Mouse (Mus musculus) A20 (cell line): ENCODE results near the gene Styk1.

ENCODE experiments used
- DNase-seq: peaks from one replicate; pipeline ENCODE4 v3.0.0-alpha.2; 2011; ENCODE audit warnings: low read depth, low spot score

Gene Styk1

GRCm38 (mm10) chr6:131369866-131370616 lies 16.6 kb upstream of the Styk1 start:
- DNase-seq = no peak

DNA sequence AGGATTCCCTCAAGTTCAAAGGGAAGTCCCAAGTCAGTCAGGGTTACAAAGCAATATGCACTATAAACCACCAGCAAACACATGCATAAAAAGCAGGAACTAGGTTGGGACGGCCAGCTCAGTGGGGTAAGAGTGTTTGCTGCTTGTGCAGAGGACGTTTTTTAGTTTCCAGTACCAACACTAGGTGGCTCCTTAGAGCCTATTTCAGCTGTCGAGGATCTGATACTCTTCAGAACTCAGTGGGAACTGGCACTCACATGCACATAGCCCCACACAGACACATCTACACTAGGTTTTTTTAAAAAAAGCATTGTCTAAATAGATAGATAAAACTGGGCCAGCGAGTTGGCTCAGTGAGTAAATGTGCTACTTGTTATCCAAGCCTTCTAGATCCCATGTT lies 13.7 kb upstream of the Styk1 start:
- DNase-seq = peak; percentile 34

- no peak for DNase-seq
These were observed 11.0 kb upstream of the Styk1 start for GRCm38 (mm10) chr6:131364353-131364752.

DNA sequence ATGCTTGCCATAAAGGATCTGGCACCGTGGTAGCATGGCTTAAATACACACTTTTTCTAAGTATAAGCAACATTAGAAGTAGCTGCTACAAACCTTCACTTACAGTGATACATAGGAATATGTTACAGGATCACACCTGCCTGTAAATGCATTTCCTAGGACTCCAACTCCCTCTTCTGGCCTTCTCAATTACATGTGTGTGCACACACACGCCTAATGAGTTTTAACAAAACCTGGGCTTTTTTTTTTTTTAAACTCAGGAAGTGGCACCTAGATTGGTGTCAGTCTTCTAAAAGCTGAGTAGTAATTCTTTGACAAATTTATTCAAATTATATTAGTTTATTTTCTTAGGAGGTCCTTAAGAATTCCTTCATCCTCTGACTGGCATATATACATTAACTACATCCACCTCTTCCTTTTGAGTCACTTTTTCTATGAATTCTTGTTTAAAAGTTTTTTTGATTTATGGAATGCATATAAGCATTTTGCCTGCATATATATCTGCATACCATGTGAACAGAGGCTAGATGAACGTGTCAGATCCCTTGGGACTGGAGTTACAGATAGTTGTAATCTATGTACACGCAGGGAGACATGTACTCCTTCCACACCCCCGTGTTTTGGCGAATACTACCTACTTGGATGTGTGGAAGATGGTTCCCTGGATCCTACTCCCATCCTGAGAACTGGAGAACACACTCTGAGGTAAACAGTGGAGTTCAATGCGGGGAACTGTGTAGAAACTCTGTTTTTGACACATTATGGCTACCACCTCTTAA lies 9.8 kb upstream of the Styk1 start:
- no peak for DNase-seq

DNA sequence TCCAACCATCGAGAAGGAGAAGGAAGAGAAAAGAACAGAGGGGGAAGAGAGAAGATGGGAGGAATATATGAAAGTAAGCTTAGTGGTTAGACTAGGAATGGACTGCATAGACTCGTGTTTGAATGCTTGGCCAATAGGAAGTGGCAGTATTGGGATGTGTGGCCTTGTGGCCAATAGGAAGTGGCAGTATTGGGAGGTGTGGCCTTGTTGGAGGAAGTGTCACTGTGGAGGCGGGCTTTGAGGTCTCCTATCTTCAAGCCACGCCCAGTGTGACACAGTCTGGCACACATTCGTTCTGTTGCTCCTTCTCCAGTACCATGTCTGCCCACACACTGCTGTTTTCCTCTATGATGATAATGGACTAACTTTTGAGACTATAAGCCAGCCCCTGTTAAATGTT lies 7.3 kb upstream of the Styk1 start:
- DNase-seq = peak; percentile 46

- no peak for DNase-seq
These were observed 6.1 kb upstream of the Styk1 start for GRCm38 (mm10) chr6:131359543-131359942.

GRCm38 (mm10) chr6:131354913-131355312 lies 1.5 kb upstream of the Styk1 start:
- no peak for DNase-seq

GRCm38 (mm10) chr6:131347026-131347425 lies 6.4 kb downstream of the Styk1 start:
- no peak for DNase-seq

GRCm38 (mm10) chr6:131344346-131344745 lies 9.1 kb downstream of the Styk1 start:
- DNase-seq = no peak

GRCm38 (mm10) chr6:131340082-131340481 lies 13.3 kb downstream of the Styk1 start:
- DNase-seq = no peak

- DNase-seq = no peak
These were observed 14.1 kb downstream of the Styk1 start for GRCm38 (mm10) chr6:131339309-131339708.

DNA sequence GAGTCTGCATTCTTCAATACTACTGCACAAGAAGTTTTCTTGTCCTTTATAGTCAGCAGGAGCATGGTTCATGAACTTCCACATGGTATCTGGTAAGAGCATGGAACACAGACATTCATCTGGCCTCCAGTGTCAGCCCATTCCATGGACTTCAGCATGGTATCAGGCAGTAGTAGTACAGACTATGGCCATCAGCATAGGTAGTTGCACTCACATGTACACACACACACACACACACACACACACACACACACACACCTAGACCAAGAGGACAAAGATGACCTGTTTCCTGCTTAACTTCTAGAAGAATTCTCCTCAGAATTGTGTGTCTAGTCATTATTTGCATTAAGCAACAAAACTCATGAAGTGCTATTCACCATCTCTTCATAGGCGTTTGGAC lies 14.6 kb downstream of the Styk1 start:
- DNase-seq = no peak

DNA sequence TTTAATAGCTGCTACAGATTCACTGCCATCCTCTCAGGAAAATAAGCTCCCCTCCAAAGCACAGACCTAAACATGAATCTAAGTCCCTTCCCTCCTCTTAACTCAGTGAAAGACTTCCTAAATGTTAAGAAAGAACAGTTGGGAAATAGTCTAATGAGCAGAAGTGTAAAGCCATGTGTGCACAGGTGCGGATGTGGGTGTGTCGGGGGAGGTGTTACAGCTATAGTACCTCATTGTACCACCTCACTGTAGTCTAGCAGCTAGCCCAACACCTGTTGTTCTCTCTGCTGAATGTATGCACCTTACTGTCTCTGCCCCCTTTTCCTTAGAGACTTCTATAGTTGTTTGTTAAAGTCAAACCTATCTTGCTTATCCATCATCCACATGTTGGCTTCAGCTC lies 26.3 kb downstream of the Styk1 start:
- no peak for DNase-seq

DNA sequence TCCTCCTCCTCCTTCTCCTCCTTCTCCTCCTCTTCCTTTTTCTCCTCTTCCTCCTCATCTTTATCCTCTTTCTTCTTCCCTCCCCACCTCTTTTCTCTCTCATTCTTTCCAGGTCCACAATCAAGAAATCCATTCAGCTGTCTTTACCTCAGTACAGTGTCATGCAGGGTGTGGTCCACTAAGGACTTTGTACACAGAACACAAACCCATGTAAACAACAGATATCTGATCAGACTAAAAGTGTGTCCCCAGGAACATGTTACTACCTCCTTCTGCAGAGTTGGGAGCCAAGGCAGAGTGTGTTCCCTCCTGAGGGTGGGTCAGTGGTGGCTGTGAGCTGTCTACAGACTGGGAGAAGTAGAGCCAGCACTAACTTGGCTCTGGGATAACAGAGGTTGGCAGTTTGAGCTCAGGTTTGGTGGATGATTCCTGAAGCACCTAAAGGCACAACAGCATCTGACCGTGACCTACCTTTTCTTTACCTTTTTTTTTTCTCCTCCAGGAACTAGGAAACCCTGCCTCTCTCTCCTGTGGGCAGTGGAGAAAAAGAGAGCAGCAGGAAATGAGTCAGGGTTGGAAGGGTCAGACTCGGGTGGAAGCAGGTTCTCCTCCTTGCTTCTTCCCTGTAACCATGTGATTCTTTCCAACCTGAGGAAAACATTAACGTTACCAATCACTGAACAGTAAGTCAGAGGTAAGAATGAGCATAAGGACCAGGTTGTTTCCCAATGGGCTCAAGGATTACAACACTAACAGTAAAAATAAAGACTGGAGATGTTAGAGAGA lies 31.4 kb downstream of the Styk1 start:
- no peak for DNase-seq

DNA sequence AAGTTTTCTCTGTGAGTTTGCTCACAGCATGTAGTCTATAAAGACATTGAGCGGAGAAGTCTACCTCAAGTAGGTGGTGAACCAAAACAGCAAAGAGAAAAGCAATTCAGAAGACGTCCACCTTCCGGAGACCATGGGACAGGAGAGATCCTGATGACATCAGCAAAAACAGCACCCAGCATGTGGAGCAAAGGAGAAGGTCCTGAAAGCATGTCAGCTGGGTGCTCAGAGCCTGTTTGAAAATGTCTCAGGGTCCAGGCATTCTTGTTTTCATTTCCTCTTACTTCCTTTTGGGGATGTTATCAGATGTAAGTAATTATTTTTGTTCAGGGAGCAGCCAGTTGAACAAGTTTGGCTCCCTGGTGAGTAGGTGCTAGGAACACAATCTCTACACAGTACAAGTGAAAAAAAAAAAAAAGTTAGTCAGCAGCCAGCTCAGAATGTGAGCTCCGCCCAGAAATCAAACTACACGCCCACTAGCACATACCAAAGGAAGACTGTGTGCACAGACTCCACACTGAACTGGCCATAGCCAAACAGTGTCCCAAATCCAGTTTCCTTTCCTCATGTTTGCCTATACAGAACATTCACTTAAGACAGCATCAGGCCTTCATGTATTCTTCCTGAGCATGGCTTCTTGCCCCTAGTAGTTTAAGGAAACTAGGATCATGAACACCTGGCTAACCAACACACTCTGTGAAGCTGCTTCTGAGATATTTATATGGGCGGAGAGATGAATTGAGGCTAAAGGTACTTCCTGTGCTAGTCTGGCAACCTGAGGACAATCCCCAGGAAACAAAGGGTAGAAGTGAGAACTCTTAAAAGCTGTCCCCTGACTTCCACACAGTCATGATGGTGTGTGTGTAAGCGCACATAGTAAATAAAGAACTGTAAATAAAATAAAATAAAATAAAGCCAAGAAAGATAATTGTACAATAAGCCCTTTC lies 37.0 kb downstream of the Styk1 start:
- peak; percentile 5 for DNase-seq

DNA sequence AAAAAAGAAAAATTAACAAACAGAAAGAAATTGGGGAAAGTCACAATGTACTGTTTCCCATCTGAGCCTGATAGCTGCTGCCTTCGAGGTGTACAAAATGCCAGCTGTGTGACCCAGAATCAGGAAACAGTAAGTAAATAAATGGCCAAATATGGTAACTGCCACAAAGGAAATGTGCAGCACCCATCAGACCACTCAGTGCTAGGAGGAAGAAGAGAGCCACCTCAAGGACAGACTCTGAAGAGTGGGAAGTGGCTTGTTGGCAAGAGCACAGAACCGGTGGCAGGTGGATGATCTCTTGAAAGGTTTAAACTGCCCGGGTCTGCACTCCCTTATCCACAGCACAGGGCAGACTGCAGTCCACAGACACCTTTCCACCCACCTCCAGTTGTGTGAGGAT lies 45.4 kb downstream of the Styk1 start:
- peak; percentile 22 for DNase-seq

DNA sequence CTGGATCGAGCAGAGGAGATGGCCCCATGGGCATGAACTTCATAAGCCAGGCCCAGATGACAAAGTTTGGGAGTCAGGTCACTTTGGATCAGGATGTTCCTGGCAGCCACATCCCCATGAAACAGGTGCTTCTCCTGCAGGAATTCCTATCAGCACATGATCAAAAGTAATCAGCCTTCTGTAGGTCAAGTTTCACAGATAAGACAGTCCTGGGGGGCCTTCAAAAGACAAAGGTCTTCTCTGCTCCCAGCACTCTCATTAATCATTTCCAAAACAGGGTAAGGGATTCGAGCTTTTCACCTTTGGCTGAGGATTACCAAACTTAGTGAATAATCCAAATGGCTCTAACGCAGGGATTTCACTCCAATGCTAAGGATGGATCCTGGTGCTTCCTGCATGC lies 48.6 kb downstream of the Styk1 start:
- DNase-seq = no peak

GRCm38 (mm10) chr6:131298531-131298930 lies 54.9 kb downstream of the Styk1 start:
- DNase-seq = no peak

DNA sequence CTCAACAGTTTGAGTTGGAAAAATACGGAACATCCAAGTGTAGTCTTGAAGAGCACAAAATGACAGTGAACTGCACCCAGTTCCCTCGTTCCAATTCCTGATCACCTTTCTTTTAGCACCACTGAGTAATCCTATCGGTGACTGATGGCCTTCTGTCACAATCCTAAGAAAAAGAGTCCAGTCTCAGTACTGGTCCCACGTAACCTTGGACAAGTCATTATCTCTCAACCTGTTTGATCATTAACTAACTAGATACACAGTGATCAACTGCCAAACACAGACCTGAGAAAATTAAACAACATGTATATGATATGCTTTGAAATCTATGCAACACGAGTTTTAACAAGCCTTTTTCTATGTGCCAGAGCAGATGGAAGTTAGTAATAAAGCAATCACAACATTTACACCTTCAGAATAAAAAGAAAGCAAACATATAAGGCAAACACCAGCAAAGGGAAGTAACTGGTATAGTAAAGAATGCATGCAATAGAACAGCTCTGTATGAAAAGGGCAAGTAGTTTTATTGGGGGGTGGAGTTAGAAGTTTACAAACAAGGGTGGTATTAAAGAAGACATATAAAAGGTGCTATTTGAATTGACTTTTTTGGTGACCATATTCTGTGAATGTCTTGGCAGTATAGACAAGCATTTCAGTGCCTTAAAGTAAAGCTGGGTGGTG lies 58.8 kb downstream of the Styk1 start:
- DNase-seq = no peak

DNA sequence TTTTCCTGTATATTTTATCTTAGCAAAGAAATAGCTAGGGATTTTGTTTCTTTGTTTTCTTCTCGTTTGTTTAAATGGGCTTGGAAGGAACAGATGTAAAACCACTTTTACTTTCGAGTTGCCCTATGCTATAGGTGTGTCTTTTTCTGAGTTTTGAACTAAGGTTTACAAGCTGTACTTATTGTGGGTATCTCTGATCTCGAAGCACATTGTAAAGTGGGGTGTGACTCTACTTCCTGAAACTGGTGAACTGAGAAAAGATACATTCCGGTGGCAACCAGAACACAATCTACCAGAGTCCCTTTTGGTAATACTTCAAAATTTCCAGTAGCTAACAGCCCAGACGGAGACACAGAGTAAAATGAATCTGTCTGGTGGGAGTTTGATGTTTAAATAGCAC lies 59.5 kb downstream of the Styk1 start:
- DNase-seq = no peak
